Mouse (Mus musculus) monocyte, adult 5-6 weeks (primary cell): ENCODE data around the gene Vac14. TPM values are rescaled to one million over a fixed set of nuclear protein-coding genes. Genes with fewer than 3 reads are reported as not detected.

Experiments
- ATAC-seq: fragments of 153-309, 156-312 bp; replicated peaks from 2 replicates; pipeline ENCODE4 v1.8.0; 2017; ENCODE audit warnings: mild to moderate bottlenecking; ENCODE audit not compliant: low TSS enrichment, insufficient number of reproducible peaks, severe bottlenecking, poor library complexity, low FRiP score
- total RNA-seq: library from RNA; stranded (forward); fragments of 200-1000, 200-491, 200-594 nt; gene quantifications from 3 replicates; pipeline ENCODE4 v1.2.3, GENCODE M21; 2017

Gene Vac14
- total RNA-seq, 1 experiment from 2014 or later, result 19.3 TPM

- no peak for ATAC-seq
Measured at GRCm38 (mm10) chr8:110724493-110724892, 106.1 kb downstream of the Vac14 start.

- no peak for ATAC-seq
Measured at GRCm38 (mm10) chr8:110725084-110725838, 106.9 kb downstream of the Vac14 start.

GRCm38 (mm10) chr8:110726893-110727292 lies 108.5 kb downstream of the Vac14 start:
- ATAC-seq, result no peak

GRCm38 (mm10) chr8:110731346-110731859 lies 113.0 kb downstream of the Vac14 start:
- ATAC-seq, result no peak

- no peak for ATAC-seq
Measured at GRCm38 (mm10) chr8:110733036-110733435, 114.7 kb downstream of the Vac14 start.

GRCm38 (mm10) chr8:110738591-110739195 lies 120.3 kb downstream of the Vac14 start:
- ATAC-seq, result no peak

GRCm38 (mm10) chr8:110740629-110741175 lies 122.3 kb downstream of the Vac14 start:
- ATAC-seq, result no peak

- no peak for ATAC-seq
Measured at GRCm38 (mm10) chr8:110741816-110742451, 123.5 kb downstream of the Vac14 start.

GRCm38 (mm10) chr8:110742452-110742818 lies 124.0 kb downstream of the Vac14 start:
- ATAC-seq, result no peak

GRCm38 (mm10) chr8:110745162-110745561 lies 126.8 kb downstream of the Vac14 start:
- no peak for ATAC-seq

- ATAC-seq, result no peak
Measured at GRCm38 (mm10) chr8:110746661-110747060, 128.3 kb downstream of the Vac14 start.

GRCm38 (mm10) chr8:110749500-110750170 lies 131.2 kb downstream of the Vac14 start:
- ATAC-seq, result no peak

GRCm38 (mm10) chr8:110750269-110750668 lies 131.9 kb downstream of the Vac14 start:
- ATAC-seq, result no peak

- no peak for ATAC-seq
Measured at GRCm38 (mm10) chr8:110751490-110751889, 133.1 kb downstream of the Vac14 start.

GRCm38 (mm10) chr8:110754713-110755112 lies 136.3 kb downstream of the Vac14 start:
- ATAC-seq, result no peak

GRCm38 (mm10) chr8:110755511-110756170 lies 137.3 kb downstream of the Vac14 start:
- no peak for ATAC-seq

GRCm38 (mm10) chr8:110756196-110756595 lies 137.8 kb downstream of the Vac14 start:
- no peak for ATAC-seq

GRCm38 (mm10) chr8:110760280-110760940 lies 142.0 kb downstream of the Vac14 start:
- ATAC-seq, result no peak
